Mouse (Mus musculus) heart, adult 2 months (tissue): ENCODE data around the gene Srm. TPM values are rescaled to one million over a fixed set of nuclear protein-coding genes. Genes with fewer than 3 reads are reported as not detected.

Experiments
- DNase-seq, 2 experiments: peaks; one replicate each; pipeline ENCODE4 v3.0.0; 2021
- H3K27ac ChIP-seq: fragments of 200-600 bp; 2 replicates; pipeline ENCODE4 v1.8.1; 2022
- H3K27me3 ChIP-seq: fragments of 200-500 bp; 2 replicates; pipeline ENCODE4 v1.6.1; 2012; ENCODE audit warnings: mild to moderate bottlenecking, low read length, inconsistent platforms, mixed read lengths; ENCODE audit not compliant: control insufficient read depth, insufficient read depth
- H3K36me3 ChIP-seq: fragments of 200-500 bp; 2 replicates; pipeline ENCODE4 v1.6.1; 2012; ENCODE audit warnings: low read length, inconsistent platforms; ENCODE audit not compliant: control insufficient read depth, insufficient read depth
- H3K4me1 ChIP-seq: fragments of 200-500 bp; 2 replicates; pipeline ENCODE4 v1.6.1; 2011; ENCODE audit warnings: low read length; ENCODE audit not compliant: control insufficient read depth, insufficient read depth
- H3K4me3 ChIP-seq: fragments of 200-600 bp; 2 replicates; pipeline ENCODE4 v1.8.1; 2022
- H3K79me2 ChIP-seq: fragments of 200-500 bp; replicated peaks from 2 replicates; pipeline ENCODE4 v1.6.1; 2012; ENCODE audit warnings: mild to moderate bottlenecking, inconsistent platforms, low read length, moderate library complexity, mixed read lengths; ENCODE audit not compliant: control insufficient read depth, insufficient read depth
- H3K9ac ChIP-seq: fragments of 200-500 bp; 2 replicates; pipeline ENCODE4 v1.6.1; 2012; ENCODE audit warnings: low read depth, mild to moderate bottlenecking, control low read depth, inconsistent platforms, low read length, mixed read lengths
- CTCF ChIP-seq: fragments of 200-600 bp; IDR thresholded peaks from 2 replicates; pipeline ENCODE4 v1.8.1; 2022; ENCODE audit warnings: antibody characterized with exemption, mild to moderate bottlenecking, moderate library complexity
- EP300 ChIP-seq: fragments of 200-500 bp; IDR thresholded peaks from 2 replicates; pipeline ENCODE4 v1.6.1; 2011; ENCODE audit warnings: low read depth, low read length, control low read depth; ENCODE audit not compliant: insufficient read depth
- POLR2A ChIP-seq: fragments of 200-500 bp; IDR thresholded peaks from 2 replicates; pipeline ENCODE4 v1.6.1; 2011; ENCODE audit warnings: mild to moderate bottlenecking, low read depth, low read length, control low read depth; ENCODE audit not compliant: insufficient read depth
- WGBS: fragments of 180-500 bp; shearing (Covaris S2); methylation state at CpG from one replicate; pipeline ENCODE4 v1.1.7; 2018; 5-methylcytosine and 5-hydroxymethylcytosine counted together
- intact Hi-C: fragments of 180-260 bp; cut with DNase I; formaldehyde crosslinking; loops from one replicate; pipeline ENCODE4 v1.15.1; 2025
- polyA plus RNA-seq: library from polyadenylated mRNA; depleted of rRNA; stranded (reverse); fragments of >200 nt; gene quantifications from 2 replicates; pipeline ENCODE4 v1.2.3, GENCODE M21; 2012
- total RNA-seq, 2 experiments: library from RNA; stranded (reverse); gene quantifications; 2 replicates each; pipeline ENCODE4 v1.2.3; 2021

The Srm gene
- total and polyA plus RNA-seq, 3 experiments, result 14.8 to 21.9 (median 16.8) TPM

- Histone ChIP-seq H3K9ac (no peak overlapping the region), H3K79me2 (peaks cover 1% of the 10 kb centered on the region; the same call in 1 of the 2 replicates), H3K36me3 (no peaks in the 10 kb centered on the region), H3K4me1 (no peaks in the 10 kb centered on the region; the same call in 1 of the 2 replicates), H3K27ac (no peak overlapping the region), H3K4me3 (no peak overlapping the region), H3K27me3 (no peaks in the 10 kb centered on the region)
- intact Hi-C loops, result no loop called here
- TF ChIP-seq CTCF (no peak), POLR2A (no peak), EP300 (no peak)
- DNase-seq, result no peak
- WGBS, result 96% methylated on average over 12 of the region's 12 CpGs
Observed at GRCm38 (mm10) chr4:148563595-148563994, 27.7 kb upstream of the Srm start.

DNA sequence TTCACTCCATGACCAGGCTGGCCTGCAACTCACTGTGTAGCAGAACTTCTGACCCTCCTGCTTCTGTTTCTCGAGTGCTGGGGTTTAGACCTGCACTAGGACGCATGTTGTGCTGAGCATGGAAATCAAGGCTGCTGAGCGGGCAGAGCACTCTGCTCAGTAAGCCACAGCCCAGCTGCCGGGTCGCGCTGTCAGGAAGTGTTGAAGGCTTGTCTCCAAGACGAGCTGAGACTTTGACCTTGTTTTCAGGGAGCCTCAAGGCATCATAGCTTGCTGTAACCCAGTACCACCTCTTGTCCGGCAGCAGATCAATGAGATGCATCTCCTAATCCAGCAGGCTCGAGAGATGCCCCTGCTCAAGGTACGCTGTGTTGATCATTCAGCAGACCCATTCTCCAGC lies 21.2 kb upstream of the Srm start:
- DNase-seq, result no peak
- no peaks in the 10 kb centered on the region for H3K79me2 ChIP-seq
- 85% methylated on average over 10 of the region's 10 CpGs for WGBS

DNA sequence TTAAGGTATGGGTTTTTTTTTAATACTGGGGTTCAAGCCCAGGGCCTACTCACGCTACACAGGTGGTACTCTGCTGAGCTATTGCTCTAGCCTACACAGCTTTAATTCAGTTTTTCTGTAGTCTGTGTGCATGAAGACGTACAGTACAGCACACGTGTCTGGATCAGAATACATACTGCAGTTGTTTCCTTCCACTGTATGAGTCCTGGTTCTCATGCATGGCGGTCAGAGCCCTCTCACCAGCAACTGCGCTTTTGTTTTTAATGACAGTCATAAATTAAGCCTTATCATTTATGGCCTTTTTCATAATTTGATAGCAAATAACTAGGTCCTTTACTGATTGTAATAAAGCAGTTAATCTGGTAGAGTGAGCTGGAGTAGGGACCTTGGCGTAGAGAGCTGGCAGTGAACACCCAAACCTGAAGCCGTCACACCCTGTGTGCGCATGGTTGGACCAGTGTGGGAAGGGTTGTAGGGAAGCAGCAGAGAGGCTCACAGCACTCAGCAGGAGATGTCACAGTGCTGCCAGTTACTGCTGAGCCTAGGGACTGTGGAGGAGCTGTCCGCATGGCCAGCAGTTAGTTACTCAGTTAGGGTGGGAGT lies 20.5 kb upstream of the Srm start:
- Histone ChIP-seq H3K27me3 (no peaks in the 10 kb centered on the region), H3K36me3 (no peaks in the 10 kb centered on the region), H3K9ac (no peak overlapping the region), H3K79me2 (no peaks in the 10 kb centered on the region), H3K4me1 (no peaks in the 10 kb centered on the region), H3K27ac (no peak overlapping the region), H3K4me3 (no peak overlapping the region)
- TF ChIP-seq POLR2A (no peak), CTCF (no peak), EP300 (no peak)
- WGBS, result 97% methylated on average over 9 of the region's 9 CpGs
- DNase-seq, result no peak
- intact Hi-C loops, result no loop called here

More for the DNA sequence above, 21.2 kb upstream of the Srm start:
- H3K4me3 ChIP-seq, result no peak overlapping the region
- no peaks in the 10 kb centered on the region for H3K4me1 ChIP-seq
- no peaks in the 10 kb centered on the region for H3K36me3 ChIP-seq
- no peaks in the 10 kb centered on the region for H3K27me3 ChIP-seq
- TF ChIP-seq EP300 (no peak), CTCF (no peak), POLR2A (no peak)
- no peak overlapping the region for H3K9ac ChIP-seq
- intact Hi-C loops, result no loop called here
- H3K27ac ChIP-seq, result no peak overlapping the region

- H3K4me1 ChIP-seq, result no peaks in the 10 kb centered on the region
- no peaks in the 10 kb centered on the region for H3K36me3 ChIP-seq
- H3K27me3 ChIP-seq, result no peaks in the 10 kb centered on the region
- no peaks in the 10 kb centered on the region for H3K79me2 ChIP-seq
- TF ChIP-seq POLR2A, result no peak
- TF ChIP-seq EP300, result no peak
- no peak for TF ChIP-seq CTCF
- intact Hi-C loops, result no loop called here
- DNase-seq, result no peak
- 72% methylated on average over 7 of the region's 7 CpGs for WGBS
- no peak overlapping the region for H3K27ac ChIP-seq
- no peak overlapping the region for H3K9ac ChIP-seq
- no peak overlapping the region for H3K4me3 ChIP-seq
Observed at GRCm38 (mm10) chr4:148573222-148573621, 18.1 kb upstream of the Srm start.

DNA sequence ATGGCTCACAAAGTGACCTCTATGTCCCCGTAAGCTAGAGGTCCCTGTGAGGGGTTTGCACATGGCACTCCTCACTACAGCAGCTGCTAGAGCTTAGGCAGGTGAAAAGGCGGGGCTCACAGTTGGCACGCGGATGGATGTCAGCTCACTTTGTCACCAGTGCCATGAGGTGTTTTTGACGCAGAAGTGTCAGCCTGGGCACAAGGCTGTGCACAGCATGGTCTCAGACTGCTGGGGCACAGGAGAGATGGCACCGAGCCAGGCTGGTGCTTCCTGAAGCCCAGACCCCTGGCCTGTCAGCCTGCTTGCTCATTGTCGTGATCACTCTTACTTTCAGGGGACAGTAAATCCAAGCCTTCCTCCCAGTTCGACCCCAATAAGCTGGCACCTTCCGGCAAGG lies 10.5 kb upstream of the Srm start:
- 77% methylated on average over 9 of the region's 9 CpGs for WGBS
- DNase-seq, result no peak
- no peaks in the 10 kb centered on the region for H3K4me1 ChIP-seq
- no peaks in the 10 kb centered on the region for H3K27me3 ChIP-seq
- TF ChIP-seq POLR2A (no peak), CTCF (no peak), EP300 (no peak)
- H3K27ac ChIP-seq, result no peak overlapping the region
- intact Hi-C loops, result no loop called here
- H3K36me3 ChIP-seq, result no peaks in the 10 kb centered on the region
- H3K79me2 ChIP-seq, result no peaks in the 10 kb centered on the region
- no peak overlapping the region for H3K9ac ChIP-seq
- no peak overlapping the region for H3K4me3 ChIP-seq

GRCm38 (mm10) chr4:148581422-148581821 lies 9.9 kb upstream of the Srm start:
- Histone ChIP-seq H3K36me3 (no peaks in the 10 kb centered on the region), H3K79me2 (no peaks in the 10 kb centered on the region), H3K4me3 (no peak overlapping the region), H3K27me3 (no peaks in the 10 kb centered on the region), H3K4me1 (no peaks in the 10 kb centered on the region), H3K27ac (no peak overlapping the region), H3K9ac (no peak overlapping the region)
- 87% methylated on average over 5 of the region's 5 CpGs for WGBS
- DNase-seq, result no peak
- TF ChIP-seq POLR2A (no peak), EP300 (no peak), CTCF (no peak)
- intact Hi-C loops, result no loop called here
